Mouse (Mus musculus): Measurements from ENCODE around the gene Adgre5.

GRCm38 (mm10) chr8:83715771-83716170 is 25.4 kb downstream of the Adgre5 start:
- TF ChIP-seq CTCF (IDR thresholded peaks at IDR 0.05; ENCODE audit: extremely low read depth, insufficient read length, insufficient replicate concordance, low read depth, low read length) (no peak), POLR2A (IDR thresholded peaks at IDR 0.05; ENCODE audit: low read depth, low read length) (no peak)
